Mouse (Mus musculus) G1E (cell line): ENCODE data around the gene Lrba. TPM values are rescaled to one million over a fixed set of nuclear protein-coding genes. Genes with fewer than 3 reads are reported as not detected.
A peak's percentile ranks its signal among the peaks of the same experiment; 100 is the strongest.

Source experiments
- ATAC-seq: 2 replicates; pipeline ENCODE4 v1.8.0; 2016; ENCODE audit warnings: mild to moderate bottlenecking; ENCODE audit not compliant: insufficient number of reproducible peaks, poor library complexity, low FRiP score, severe bottlenecking; ENCODE audit errors: extremely low read depth
- DNase-seq: peaks from one replicate; pipeline ENCODE4 v3.0.0; 2012; ENCODE audit warnings: low spot score
- H3K27me3 ChIP-seq: 2 replicates; pipeline ENCODE4 v1.6.1; 2012; ENCODE audit warnings: mild to moderate bottlenecking, low read length, inconsistent platforms; ENCODE audit not compliant: insufficient read depth
- H3K36me3 ChIP-seq: replicated peaks from 2 replicates; pipeline ENCODE3; 2012; ENCODE audit warnings: mild to moderate bottlenecking, inconsistent platforms
- H3K4me1 ChIP-seq: 2 replicates; pipeline ENCODE4 v1.6.1; 2012; ENCODE audit warnings: low read depth, low read length, inconsistent platforms, mixed read lengths; ENCODE audit not compliant: insufficient read depth
- H3K4me3 ChIP-seq: 2 replicates; pipeline ENCODE4 v1.5.1; 2012; ENCODE audit warnings: low read depth, mild to moderate bottlenecking, inconsistent platforms, low read length, moderate library complexity, mixed read lengths
- H3K9me3 ChIP-seq: replicated peaks from 2 replicates; pipeline ENCODE4 v1.6.1; 2012; ENCODE audit warnings: inconsistent platforms
- CTCF ChIP-seq: IDR thresholded peaks from 2 replicates; pipeline ENCODE4 v1.5.1; 2012; ENCODE audit warnings: low read depth, low read length, inconsistent platforms, mixed read lengths
- GATA1 ChIP-seq: IDR thresholded peaks from 2 replicates; pipeline ENCODE4 v1.6.1; 2012; ENCODE audit warnings: borderline replicate concordance, low read length, inconsistent platforms, mixed read lengths
- GATA2 ChIP-seq: IDR thresholded peaks from 2 replicates; pipeline ENCODE4 v1.6.1; 2012; ENCODE audit warnings: low read depth, low read length, inconsistent platforms, borderline replicate concordance
- POLR2AphosphoS5 ChIP-seq: IDR thresholded peaks from 2 replicates; pipeline ENCODE4 v1.6.1; 2012; ENCODE audit warnings: low read depth, low read length, inconsistent platforms; ENCODE audit not compliant: insufficient replicate concordance
- TAL1 ChIP-seq: conservative IDR thresholded peaks from 2 replicates; pipeline ENCODE4 v1.6.1; 2012; ENCODE audit warnings: low read depth, low read length, inconsistent platforms, mixed read lengths
- polyA plus RNA-seq: library from polyadenylated mRNA; stranded (reverse); fragments of >175 nt; gene quantifications from 2 replicates; pipeline ENCODE4 v1.2.3, GENCODE M21; 2012
- total RNA-seq, 2 experiments: library from RNA; stranded (forward) in 1 of 2; stranded (reverse) in 1 of 2; fragments of 200-1000 nt in 1 of 2; fragments of >200 nt in 1 of 2; fragmentation: Nextera tagmentation in 1 of 2; gene quantifications; 2 replicates each; pipeline ENCODE4 v1.2.3; 2014 to 2017

The Lrba gene
- total and polyA plus RNA-seq, 3 experiments: 6.1 to 34.4 (median 30.4) TPM

GRCm38 (mm10) chr3:86296214-86296613 is 71.7 kb downstream of the Lrba start:
- TF ChIP-seq POLR2AphosphoS5: no peak
- no peak for TF ChIP-seq GATA1
- TF ChIP-seq TAL1: no peak
- no peak for TF ChIP-seq CTCF
- TF ChIP-seq GATA2: no peak
- Histone ChIP-seq H3K4me3 (no peak overlapping the region), H3K4me1 (no peaks in the 10 kb centered on the region), H3K36me3 (peaks cover 19% of the 10 kb centered on the region), H3K27me3 (no peaks in the 10 kb centered on the region), H3K9me3 (no peaks in the 10 kb centered on the region)
- DNase-seq (no peak), ATAC-seq (no peak)

DNA sequence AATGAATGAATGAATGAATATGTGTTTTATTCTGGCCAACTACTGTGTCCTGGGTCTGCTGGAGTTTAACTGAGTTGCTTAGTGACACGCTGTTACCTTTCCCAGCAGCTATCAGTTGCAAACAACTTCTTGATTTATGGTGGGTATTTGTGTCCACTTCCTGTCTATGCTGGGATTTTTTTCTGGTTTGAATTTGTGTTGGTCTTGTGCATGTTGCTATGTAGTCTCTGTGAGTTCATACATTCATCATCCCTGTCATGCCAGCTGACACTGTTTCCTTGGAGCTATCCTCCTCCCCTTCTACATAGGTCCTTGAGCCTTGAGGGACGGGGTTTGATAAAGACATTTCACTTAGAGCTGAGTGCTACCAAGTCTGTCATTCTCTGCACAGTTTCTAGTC is 84.4 kb downstream of the Lrba start:
- ATAC-seq: no peak
- peaks cover 26% of the 10 kb centered on the region for H3K36me3 ChIP-seq

DNA sequence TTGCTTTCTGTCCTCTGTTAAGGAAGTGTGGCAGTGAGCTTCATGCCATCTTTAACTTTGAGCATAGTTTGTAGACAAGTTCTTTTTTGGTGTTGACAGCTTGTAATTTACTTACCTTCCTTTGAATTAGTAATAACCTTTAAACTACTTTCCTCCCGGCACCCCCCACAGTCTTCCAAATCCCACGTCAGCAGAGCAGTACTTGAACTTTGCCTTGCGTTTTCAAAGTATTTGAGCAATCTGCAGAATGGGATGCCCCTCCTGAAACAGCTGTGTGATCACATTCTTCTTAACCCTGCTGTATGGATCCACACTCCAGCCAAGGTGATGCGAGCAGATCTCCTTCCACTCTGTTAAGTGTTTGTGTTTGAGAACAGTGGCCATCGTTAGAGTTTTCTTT is 85.7 kb downstream of the Lrba start:
- no peaks in the 10 kb centered on the region; the same call in 1 of the 2 replicates for H3K4me1 ChIP-seq
- ATAC-seq (no peak), DNase-seq (no peak)
- TF ChIP-seq GATA1 (no peak), CTCF (no peak), POLR2AphosphoS5 (no peak), TAL1 (no peak), GATA2 (no peak)
- H3K27me3 ChIP-seq: no peaks in the 10 kb centered on the region
- no peaks in the 10 kb centered on the region for H3K9me3 ChIP-seq
- H3K4me3 ChIP-seq: no peak overlapping the region
- peaks cover 27% of the 10 kb centered on the region for H3K36me3 ChIP-seq

More for the DNA sequence above, 84.4 kb downstream of the Lrba start:
- no peak for TF ChIP-seq TAL1
- TF ChIP-seq POLR2AphosphoS5: no peak
- no peaks in the 10 kb centered on the region; the same call in 1 of the 2 replicates for H3K4me1 ChIP-seq
- H3K9me3 ChIP-seq: no peaks in the 10 kb centered on the region
- no peak for DNase-seq
- H3K27me3 ChIP-seq: no peaks in the 10 kb centered on the region
- no peak overlapping the region for H3K4me3 ChIP-seq

GRCm38 (mm10) chr3:86311406-86311805 is 86.9 kb downstream of the Lrba start:
- DNase-seq (no peak), ATAC-seq (no peak)
- Histone ChIP-seq H3K4me1 (no peaks in the 10 kb centered on the region; the same call in 1 of the 2 replicates), H3K27me3 (no peaks in the 10 kb centered on the region), H3K4me3 (no peak overlapping the region), H3K9me3 (no peaks in the 10 kb centered on the region), H3K36me3 (peaks cover 29% of the 10 kb centered on the region)
- TF ChIP-seq TAL1 (no peak), CTCF (no peak), GATA1 (no peak), POLR2AphosphoS5 (no peak), GATA2 (no peak)

DNA sequence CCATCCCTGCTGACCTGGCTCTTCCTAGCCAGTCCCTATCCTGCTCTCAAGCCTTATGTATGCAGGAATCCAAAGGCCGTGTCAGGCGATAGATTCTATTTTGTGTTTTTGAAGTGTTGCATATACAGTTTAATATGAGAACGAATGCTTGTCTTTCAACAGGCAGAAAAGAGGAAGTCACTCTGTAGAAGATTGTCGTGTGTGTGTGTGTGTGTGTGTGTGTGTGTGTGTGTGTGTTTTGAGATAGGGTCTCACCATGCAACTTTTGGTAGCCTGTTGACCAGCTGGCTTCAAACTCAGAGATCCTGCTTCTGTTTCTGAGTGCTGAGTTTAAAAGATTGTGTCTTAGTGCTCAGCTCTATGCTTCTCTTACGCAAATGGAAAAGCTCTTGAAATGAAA is 93.2 kb downstream of the Lrba start:
- 0 out of 2 replicates have a peak, but pooled peaks have one; percentile 16 for TF ChIP-seq TAL1
- TF ChIP-seq GATA2: no peak
- TF ChIP-seq POLR2AphosphoS5: no peak
- peak; percentile 45; the same call in 1 of the 2 replicates for ATAC-seq
- Histone ChIP-seq H3K27me3 (no peaks in the 10 kb centered on the region), H3K36me3 (peaks cover 23% of the 10 kb centered on the region), H3K4me1 (peaks cover 4% of the 10 kb centered on the region), H3K9me3 (no peaks in the 10 kb centered on the region), H3K4me3 (no peak overlapping the region)
- no peak for DNase-seq

- no peak for ATAC-seq
- DNase-seq: no peak
- H3K4me1 ChIP-seq: no peaks in the 10 kb centered on the region
- no peak overlapping the region for H3K4me3 ChIP-seq
- H3K27me3 ChIP-seq: no peaks in the 10 kb centered on the region
- TF ChIP-seq GATA1: no peak
- TF ChIP-seq GATA2: no peak
- no peak for TF ChIP-seq CTCF
- no peak for TF ChIP-seq TAL1
- TF ChIP-seq POLR2AphosphoS5: no peak
- no peaks in the 10 kb centered on the region for H3K9me3 ChIP-seq
- H3K36me3 ChIP-seq: peaks cover 11% of the 10 kb centered on the region
Measured at GRCm38 (mm10) chr3:86328531-86328930, 104.1 kb downstream of the Lrba start.

GRCm38 (mm10) chr3:86343261-86343660 is 118.8 kb downstream of the Lrba start:
- no peak for ATAC-seq
- no peaks in the 10 kb centered on the region for H3K4me1 ChIP-seq

More at GRCm38 (mm10) chr3:86343261-86343660, 118.8 kb downstream of the Lrba start:
- Histone ChIP-seq H3K27me3 (no peaks in the 10 kb centered on the region), H3K4me3 (no peak overlapping the region), H3K9me3 (no peaks in the 10 kb centered on the region), H3K36me3 (peaks cover 6% of the 10 kb centered on the region)
- TF ChIP-seq CTCF: no peak
- TF ChIP-seq GATA1: no peak
- no peak for TF ChIP-seq TAL1
- TF ChIP-seq GATA2: no peak
- TF ChIP-seq POLR2AphosphoS5: no peak
- DNase-seq: no peak
